Mouse (Mus musculus) heart, embryonic 13.5 days (tissue): ENCODE measurements around the gene March4. TPM values are rescaled to one million over a fixed set of nuclear protein-coding genes. Genes with fewer than 3 reads are reported as not detected.

Experiments
- ATAC-seq: fragments of 200-750 bp; cut with Nextera tagmentation; 2 replicates; pipeline ENCODE4 v1.8.0; 2017; ENCODE audit warnings: moderate TSS enrichment; ENCODE audit not compliant: insufficient number of reproducible peaks, low FRiP score, low TSS enrichment; ENCODE audit errors: extremely low read depth
- H3K27ac ChIP-seq: fragments of 300-500 bp; sonication (generic); replicated peaks from 2 replicates; pipeline ENCODE4 v1.5.1; 2015; ENCODE audit warnings: moderate library complexity, mild to moderate bottlenecking, inconsistent platforms
- H3K27me3 ChIP-seq: fragments of 300-500 bp; sonication (generic); replicated peaks from 2 replicates; pipeline ENCODE4 v1.6.1; 2015; ENCODE audit warnings: mild to moderate bottlenecking, inconsistent platforms
- H3K36me3 ChIP-seq: fragments of 300-500 bp; sonication (generic); 2 replicates; pipeline ENCODE4 v1.6.1; 2015; ENCODE audit warnings: mild to moderate bottlenecking, inconsistent platforms
- H3K4me1 ChIP-seq: fragments of 300-500 bp; sonication (generic); 2 replicates; pipeline ENCODE4 v1.6.1; 2015; ENCODE audit warnings: inconsistent platforms
- H3K4me2 ChIP-seq: fragments of 300-500 bp; sonication (generic); 2 replicates; pipeline ENCODE4 v1.6.1; 2015; ENCODE audit warnings: inconsistent platforms, mild to moderate bottlenecking, moderate library complexity
- H3K4me3 ChIP-seq: fragments of 300-500 bp; sonication (generic); 2 replicates; pipeline ENCODE4 v1.5.1; 2015; ENCODE audit warnings: moderate library complexity, mild to moderate bottlenecking, inconsistent platforms
- H3K9ac ChIP-seq: fragments of 300-500 bp; sonication (generic); 2 replicates; pipeline ENCODE4 v1.6.1; 2015; ENCODE audit warnings: inconsistent platforms, mild to moderate bottlenecking, moderate library complexity
- H3K9me3 ChIP-seq: fragments of 300-500 bp; sonication (generic); 2 replicates; pipeline ENCODE4 v1.6.1; 2016; ENCODE audit warnings: inconsistent platforms
- WGBS: fragments of 180-500 bp; shearing (Covaris S2); methylation state at CpG from one replicate; pipeline ENCODE4 v1.1.7; 2015; ENCODE audit warnings: mixed read lengths; 5-methylcytosine and 5-hydroxymethylcytosine counted together
- polyA plus RNA-seq: library from polyadenylated mRNA; unstranded; fragments of >200 nt; fragmentation: Nextera tagmentation; extraction: Ambion mirVana; gene quantifications from 2 replicates; pipeline ENCODE4 v1.2.1, GENCODE M21; 2015

Gene March4
- polyA plus RNA-seq, 1 experiment from 2014 or later, result not detected

DNA sequence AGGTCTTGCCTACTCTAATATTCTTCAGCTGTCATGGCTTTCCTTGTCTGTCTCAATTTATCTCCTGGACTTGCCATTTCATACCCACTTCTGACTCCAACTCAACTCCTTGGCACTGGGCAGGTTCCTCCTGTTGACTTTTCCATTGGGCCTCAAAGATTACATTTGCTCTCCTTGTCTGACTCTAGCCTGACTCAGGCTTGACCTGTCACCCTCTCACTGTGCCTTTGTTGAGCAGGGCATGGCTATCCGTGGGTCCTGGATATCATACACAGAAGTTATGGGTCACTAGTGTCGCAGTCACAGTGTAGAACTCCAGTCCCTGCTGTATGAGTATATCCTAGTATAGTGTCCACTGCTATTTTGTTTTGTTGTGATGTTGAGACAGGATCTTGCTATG lies 60.1 kb downstream of the March4 start:
- no peak overlapping the region for H3K4me2 ChIP-seq
- no peak for ATAC-seq
- no peak overlapping the region for H3K27ac ChIP-seq
- no peak overlapping the region for H3K4me3 ChIP-seq
- WGBS, result 79% methylated on average over 2 of the region's 2 CpGs
- H3K9ac ChIP-seq, result no peak overlapping the region
- H3K27me3 ChIP-seq, result no peaks in the 10 kb centered on the region; the same call in 1 of the 2 replicates
- H3K4me1 ChIP-seq, result no peaks in the 10 kb centered on the region
- H3K36me3 ChIP-seq, result no peaks in the 10 kb centered on the region
- H3K9me3 ChIP-seq, result no peaks in the 10 kb centered on the region

DNA sequence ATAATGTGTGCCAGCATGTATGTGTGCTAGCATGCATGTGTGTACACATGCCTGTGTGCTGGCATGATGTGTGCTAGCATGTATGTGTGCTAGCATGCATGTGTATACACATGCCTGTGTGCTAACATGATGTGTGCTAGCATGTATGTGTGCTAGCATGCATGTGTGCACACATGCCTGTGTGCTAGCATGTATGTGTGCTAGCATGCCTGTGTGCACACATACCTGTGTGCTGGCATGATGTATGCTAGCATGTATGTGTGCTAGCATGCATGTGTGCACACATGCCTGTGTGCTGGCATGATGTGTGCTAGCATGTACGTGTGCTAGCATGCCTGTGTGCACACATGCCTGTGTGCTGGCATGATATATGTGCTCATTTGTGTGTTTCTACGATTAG lies 67.7 kb downstream of the March4 start:
- no peak for ATAC-seq
- H3K4me3 ChIP-seq, result no peak overlapping the region
- H3K4me1 ChIP-seq, result no peaks in the 10 kb centered on the region
- H3K27me3 ChIP-seq, result no peaks in the 10 kb centered on the region; the same call in 1 of the 2 replicates
- no peak overlapping the region for H3K27ac ChIP-seq
- 68% methylated on average over 2 of the region's 2 CpGs for WGBS
- no peak overlapping the region for H3K4me2 ChIP-seq
- H3K9ac ChIP-seq, result no peak overlapping the region
- H3K9me3 ChIP-seq, result no peaks in the 10 kb centered on the region
- H3K36me3 ChIP-seq, result no peaks in the 10 kb centered on the region

GRCm38 (mm10) chr1:72468466-72469003 lies 68.2 kb downstream of the March4 start:
- H3K9me3 ChIP-seq, result no peaks in the 10 kb centered on the region
- no peak overlapping the region for H3K9ac ChIP-seq
- H3K27me3 ChIP-seq, result no peaks in the 10 kb centered on the region; the same call in 1 of the 2 replicates
- WGBS, result 32% methylated on average over 5 of the region's 5 CpGs
- H3K27ac ChIP-seq, result no peak overlapping the region
- H3K4me2 ChIP-seq, result no peak overlapping the region
- H3K4me1 ChIP-seq, result no peaks in the 10 kb centered on the region
- no peak for ATAC-seq
- H3K36me3 ChIP-seq, result no peaks in the 10 kb centered on the region
- no peak overlapping the region for H3K4me3 ChIP-seq

- no peak overlapping the region for H3K4me3 ChIP-seq
- H3K9ac ChIP-seq, result no peak overlapping the region
- H3K9me3 ChIP-seq, result no peaks in the 10 kb centered on the region
- H3K4me1 ChIP-seq, result no peaks in the 10 kb centered on the region
- no peaks in the 10 kb centered on the region for H3K36me3 ChIP-seq
- H3K27ac ChIP-seq, result no peak overlapping the region
- no peak overlapping the region for H3K4me2 ChIP-seq
- H3K27me3 ChIP-seq, result no peaks in the 10 kb centered on the region; the same call in 1 of the 2 replicates
- ATAC-seq, result no peak
- 37% methylated on average over 12 of the region's 12 CpGs for WGBS
These were observed 71.7 kb downstream of the March4 start for GRCm38 (mm10) chr1:72464926-72465583.

- Histone ChIP-seq H3K36me3 (no peaks in the 10 kb centered on the region), H3K27ac (no peak overlapping the region), H3K4me1 (no peaks in the 10 kb centered on the region), H3K9me3 (no peaks in the 10 kb centered on the region), H3K27me3 (no peaks in the 10 kb centered on the region; the same call in 1 of the 2 replicates), H3K4me2 (no peak overlapping the region), H3K4me3 (no peak overlapping the region), H3K9ac (no peak overlapping the region)
- WGBS, result 45% methylated on average over 6 of the region's 6 CpGs
- ATAC-seq, result no peak
These were observed 74.2 kb downstream of the March4 start for GRCm38 (mm10) chr1:72462516-72462915.

DNA sequence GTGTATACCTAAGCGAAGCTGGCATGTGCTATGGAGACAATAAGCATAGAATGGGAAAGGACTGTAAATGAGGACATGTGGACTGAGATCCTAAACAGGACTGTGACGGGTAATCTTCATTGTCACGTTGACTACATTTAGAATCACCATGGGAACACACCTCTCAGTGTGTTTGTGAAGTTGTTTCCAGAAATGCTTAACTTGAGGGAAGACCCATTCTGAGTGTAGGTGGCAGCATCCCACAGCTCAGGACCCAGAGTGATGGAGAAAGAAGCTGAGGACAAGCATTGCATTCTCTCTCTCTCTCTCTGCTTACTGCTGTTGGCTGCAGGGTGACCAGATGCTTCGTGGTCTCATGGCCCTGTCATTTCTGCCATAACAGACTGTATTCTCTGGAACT lies 79.1 kb downstream of the March4 start:
- Histone ChIP-seq H3K4me2 (no peak overlapping the region), H3K9me3 (no peaks in the 10 kb centered on the region), H3K4me1 (no peaks in the 10 kb centered on the region), H3K4me3 (no peak overlapping the region), H3K9ac (no peak overlapping the region), H3K27ac (no peak overlapping the region), H3K36me3 (no peaks in the 10 kb centered on the region), H3K27me3 (no peaks in the 10 kb centered on the region)
- no peak for ATAC-seq
- WGBS, result 79% methylated on average over 4 of the region's 4 CpGs

GRCm38 (mm10) chr1:72455923-72456322 lies 80.8 kb downstream of the March4 start:
- H3K27ac ChIP-seq, result no peak overlapping the region
- no peak overlapping the region for H3K4me3 ChIP-seq
- no peaks in the 10 kb centered on the region for H3K27me3 ChIP-seq
- no peak overlapping the region for H3K4me2 ChIP-seq
- no peaks in the 10 kb centered on the region for H3K4me1 ChIP-seq
- no peak for ATAC-seq
- no peak overlapping the region for H3K9ac ChIP-seq
- no peaks in the 10 kb centered on the region for H3K9me3 ChIP-seq
- no peaks in the 10 kb centered on the region for H3K36me3 ChIP-seq
- WGBS, result 76% methylated on average over 4 of the region's 4 CpGs

DNA sequence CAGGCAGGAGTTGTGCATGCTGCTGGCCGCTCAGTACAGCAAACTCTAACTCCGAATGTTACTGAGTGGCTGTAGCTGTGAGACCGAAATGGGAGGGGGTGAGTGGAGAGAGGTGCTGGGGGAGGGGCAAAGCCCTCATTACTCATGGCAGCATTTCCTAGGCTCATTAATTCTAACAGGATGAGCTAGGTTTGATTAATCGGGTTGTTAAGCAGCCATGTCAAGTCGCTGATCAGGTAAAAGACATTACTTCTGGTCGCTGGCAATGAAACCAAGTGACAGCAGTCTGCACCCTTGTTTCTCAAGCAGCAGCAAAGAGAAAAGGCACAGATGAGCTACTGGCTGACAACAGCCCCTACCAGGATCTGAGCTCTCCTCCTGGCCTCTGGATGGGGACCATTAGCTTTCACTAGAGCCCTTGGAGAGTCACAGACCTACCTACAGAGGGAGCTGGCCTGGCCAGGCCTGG lies 82.0 kb downstream of the March4 start:
- H3K4me1 ChIP-seq, result no peaks in the 10 kb centered on the region
- WGBS, result 62% methylated on average over 6 of the region's 6 CpGs
- H3K27ac ChIP-seq, result no peak overlapping the region
- no peak overlapping the region for H3K9ac ChIP-seq
- H3K4me3 ChIP-seq, result no peak overlapping the region
- ATAC-seq, result no peak
- H3K9me3 ChIP-seq, result no peaks in the 10 kb centered on the region
- no peaks in the 10 kb centered on the region for H3K27me3 ChIP-seq
- no peaks in the 10 kb centered on the region for H3K36me3 ChIP-seq
- H3K4me2 ChIP-seq, result no peak overlapping the region

DNA sequence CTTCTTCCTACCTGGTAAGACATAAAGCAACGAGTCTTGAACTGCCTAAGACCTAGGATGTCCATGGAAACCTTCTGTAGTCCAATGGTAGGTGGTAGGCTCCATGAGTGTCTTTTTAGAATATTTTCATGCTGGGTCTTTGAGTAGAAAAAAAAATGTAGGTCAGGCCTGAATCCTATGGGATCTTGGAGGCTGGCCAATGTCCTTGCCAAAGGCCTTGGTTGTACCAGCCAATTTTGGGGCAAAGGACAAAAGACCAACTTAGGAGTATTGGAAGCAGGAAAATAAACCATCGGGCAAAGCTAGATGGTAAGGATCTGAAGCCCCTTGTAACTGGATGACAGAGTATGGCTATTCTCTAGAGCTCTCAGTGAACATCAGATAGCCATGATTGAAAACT lies 83.9 kb downstream of the March4 start:
- no peaks in the 10 kb centered on the region for H3K4me1 ChIP-seq
- no peak for ATAC-seq
- no peak overlapping the region for H3K27ac ChIP-seq
- no peaks in the 10 kb centered on the region for H3K9me3 ChIP-seq
- no peak overlapping the region for H3K4me2 ChIP-seq
- WGBS, result 73% methylated on average over 2 of the region's 2 CpGs
- H3K4me3 ChIP-seq, result no peak overlapping the region
- no peak overlapping the region for H3K9ac ChIP-seq
- no peaks in the 10 kb centered on the region for H3K36me3 ChIP-seq
- H3K27me3 ChIP-seq, result no peaks in the 10 kb centered on the region

DNA sequence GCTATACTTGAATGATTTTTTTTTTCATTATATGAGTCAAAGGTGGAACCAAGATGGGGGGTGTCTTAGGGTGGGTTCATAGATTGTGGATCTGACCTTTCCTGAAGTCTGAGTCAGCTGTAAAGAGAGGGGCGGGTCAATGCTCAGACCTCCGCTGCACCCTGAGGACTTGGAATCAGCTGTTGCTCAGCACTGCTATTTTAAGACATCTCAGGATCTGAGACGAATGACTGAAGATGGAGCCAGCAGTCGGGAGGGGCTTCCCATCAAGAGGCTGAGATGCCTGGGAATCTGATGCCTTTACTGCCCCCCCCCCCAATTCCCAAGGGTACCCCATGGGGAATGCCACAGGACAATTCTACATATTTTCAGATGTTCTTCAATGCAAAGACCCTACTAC lies 85.9 kb downstream of the March4 start:
- H3K4me1 ChIP-seq, result no peaks in the 10 kb centered on the region
- no peaks in the 10 kb centered on the region for H3K36me3 ChIP-seq
- no peak overlapping the region for H3K27ac ChIP-seq
- 40% methylated on average over 4 of the region's 4 CpGs for WGBS
- H3K9me3 ChIP-seq, result no peaks in the 10 kb centered on the region
- no peak for ATAC-seq
- H3K4me3 ChIP-seq, result no peak overlapping the region
- H3K9ac ChIP-seq, result no peak overlapping the region
- H3K27me3 ChIP-seq, result no peaks in the 10 kb centered on the region
- H3K4me2 ChIP-seq, result no peak overlapping the region

- Histone ChIP-seq H3K36me3 (no peaks in the 10 kb centered on the region), H3K4me2 (no peak overlapping the region), H3K27me3 (no peaks in the 10 kb centered on the region), H3K4me3 (no peak overlapping the region), H3K9me3 (no peaks in the 10 kb centered on the region), H3K4me1 (no peaks in the 10 kb centered on the region), H3K27ac (no peak overlapping the region), H3K9ac (no peak overlapping the region)
- ATAC-seq, result no peak
- 62% methylated on average over 3 of the region's 3 CpGs for WGBS
These were observed 87.0 kb downstream of the March4 start for GRCm38 (mm10) chr1:72449752-72450151.

- Histone ChIP-seq H3K27me3 (no peaks in the 10 kb centered on the region), H3K9ac (no peak overlapping the region), H3K9me3 (no peaks in the 10 kb centered on the region), H3K4me2 (no peak overlapping the region), H3K27ac (no peak overlapping the region), H3K4me3 (no peak overlapping the region), H3K36me3 (no peaks in the 10 kb centered on the region), H3K4me1 (no peaks in the 10 kb centered on the region)
- ATAC-seq, result no peak
- WGBS, result 69% methylated on average over 2 of the region's 2 CpGs
These were observed 94.0 kb downstream of the March4 start for GRCm38 (mm10) chr1:72442747-72443146.
